Mouse (Mus musculus) hindbrain, embryonic 16.5 days (tissue): ENCODE results near the gene Ankrd6. TPM values are rescaled to one million over a fixed set of nuclear protein-coding genes. Genes with fewer than 3 reads are reported as not detected.

Experiments
- ATAC-seq: fragments of 200-750 bp; cut with Nextera tagmentation; 2 replicates; pipeline ENCODE4 v1.8.0; 2017; ENCODE audit warnings: moderate TSS enrichment, moderate library complexity
- H3K27ac ChIP-seq: fragments of 300-500 bp; sonication (generic); 2 replicates; pipeline ENCODE4 v1.5.1; 2014; ENCODE audit warnings: low read depth, mild to moderate bottlenecking, control low read depth, low read length, moderate library complexity
- H3K27me3 ChIP-seq: fragments of 300-500 bp; sonication (generic); replicated peaks from 2 replicates; pipeline ENCODE4 v1.6.1; 2014; ENCODE audit warnings: low read length; ENCODE audit not compliant: control insufficient read depth, insufficient read depth
- H3K36me3 ChIP-seq: fragments of 300-500 bp; sonication (generic); 2 replicates; pipeline ENCODE4 v1.6.1; 2014; ENCODE audit warnings: mild to moderate bottlenecking, low read length, moderate library complexity, mixed read lengths; ENCODE audit not compliant: control insufficient read depth, insufficient read depth
- H3K4me1 ChIP-seq: fragments of 300-500 bp; sonication (generic); 2 replicates; pipeline ENCODE4 v1.6.1; 2014; ENCODE audit warnings: low read depth, low read length; ENCODE audit not compliant: control insufficient read depth, insufficient read depth
- H3K4me2 ChIP-seq: fragments of 300-500 bp; sonication (generic); 2 replicates; pipeline ENCODE4 v1.6.1; 2014; ENCODE audit warnings: mild to moderate bottlenecking, low read length, control low read depth, moderate library complexity
- H3K4me3 ChIP-seq: fragments of 300-500 bp; sonication (generic); 2 replicates; pipeline ENCODE4 v1.5.1; 2014; ENCODE audit warnings: mild to moderate bottlenecking, low read length, control low read depth, moderate library complexity
- H3K9ac ChIP-seq: fragments of 300-500 bp; sonication (generic); 2 replicates; pipeline ENCODE4 v1.6.1; 2014; ENCODE audit warnings: low read depth, mild to moderate bottlenecking, control low read depth, low read length, moderate library complexity
- H3K9me3 ChIP-seq: fragments of 300-500 bp; sonication (generic); 2 replicates; pipeline ENCODE4 v1.6.1; 2014; ENCODE audit warnings: mild to moderate bottlenecking, low read length, moderate library complexity; ENCODE audit not compliant: control insufficient read depth
- WGBS: fragments of 180-500 bp; shearing (Covaris S2); extraction: QIAGEN DNeasy Blood & Tissue Kit; methylation state at CpG from one replicate; pipeline ENCODE4 v1.1.7; 2014; 5-methylcytosine and 5-hydroxymethylcytosine counted together
- polyA plus RNA-seq: library from polyadenylated mRNA; unstranded; fragments of >200 nt; fragmentation: Nextera tagmentation; extraction: Ambion mirVana; gene quantifications from 2 replicates; pipeline ENCODE4 v1.2.1, GENCODE M21; 2015

The Ankrd6 gene
- polyA plus RNA-seq, 1 experiment from 2014 or later, result 22.2 TPM

DNA sequence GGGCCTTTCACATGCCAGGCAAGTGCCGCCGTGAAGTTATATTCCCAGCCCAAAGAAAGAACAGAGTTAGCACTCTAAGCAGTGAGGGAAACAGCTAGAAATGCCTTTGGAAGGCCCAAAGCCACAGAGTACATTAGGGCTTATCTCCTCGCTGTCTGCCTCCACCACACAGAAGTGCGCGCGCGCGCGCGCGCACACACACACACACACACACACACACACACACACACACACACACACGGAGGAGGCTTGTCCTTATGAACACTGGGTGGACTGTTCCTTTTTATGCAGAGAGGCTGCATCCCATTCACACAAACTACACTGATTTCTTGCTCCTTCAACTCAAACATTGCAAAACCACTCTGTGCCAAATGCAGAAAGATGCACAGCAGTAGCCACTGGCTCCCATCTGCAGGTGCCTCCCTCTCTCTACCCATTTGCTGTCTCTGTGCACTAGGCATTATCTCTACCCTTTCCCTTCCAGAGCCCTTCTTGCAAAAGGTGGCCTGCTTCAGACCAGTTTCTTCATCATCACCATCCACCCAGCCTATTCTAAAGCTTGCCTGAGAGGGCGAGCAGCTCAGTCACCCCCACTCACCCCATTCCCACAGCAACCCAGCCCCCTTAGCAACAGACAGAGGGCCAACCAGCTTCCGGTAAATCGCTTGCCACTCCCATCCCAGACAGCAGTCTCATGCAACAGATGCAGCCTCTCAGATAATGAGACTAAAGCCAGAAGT is 88.5 kb downstream of the Ankrd6 start:
- H3K4me3 ChIP-seq, result peak overlapping the region; percentile 48; the same call in 1 of the 2 replicates
- H3K36me3 ChIP-seq, result no peaks in the 10 kb centered on the region
- H3K9ac ChIP-seq, result peak overlapping the region; percentile 40
- no peaks in the 10 kb centered on the region for H3K9me3 ChIP-seq
- 66% methylated on average over 15 of the region's 15 CpGs for WGBS
- no peaks in the 10 kb centered on the region for H3K27me3 ChIP-seq
- H3K27ac ChIP-seq, result peak overlapping the region; percentile 36; the same call in 1 of the 2 replicates
- peak overlapping the region; percentile 70 for H3K4me2 ChIP-seq
- peak; percentile 57 for ATAC-seq
- H3K4me1 ChIP-seq, result peaks cover 47% of the 10 kb centered on the region

DNA sequence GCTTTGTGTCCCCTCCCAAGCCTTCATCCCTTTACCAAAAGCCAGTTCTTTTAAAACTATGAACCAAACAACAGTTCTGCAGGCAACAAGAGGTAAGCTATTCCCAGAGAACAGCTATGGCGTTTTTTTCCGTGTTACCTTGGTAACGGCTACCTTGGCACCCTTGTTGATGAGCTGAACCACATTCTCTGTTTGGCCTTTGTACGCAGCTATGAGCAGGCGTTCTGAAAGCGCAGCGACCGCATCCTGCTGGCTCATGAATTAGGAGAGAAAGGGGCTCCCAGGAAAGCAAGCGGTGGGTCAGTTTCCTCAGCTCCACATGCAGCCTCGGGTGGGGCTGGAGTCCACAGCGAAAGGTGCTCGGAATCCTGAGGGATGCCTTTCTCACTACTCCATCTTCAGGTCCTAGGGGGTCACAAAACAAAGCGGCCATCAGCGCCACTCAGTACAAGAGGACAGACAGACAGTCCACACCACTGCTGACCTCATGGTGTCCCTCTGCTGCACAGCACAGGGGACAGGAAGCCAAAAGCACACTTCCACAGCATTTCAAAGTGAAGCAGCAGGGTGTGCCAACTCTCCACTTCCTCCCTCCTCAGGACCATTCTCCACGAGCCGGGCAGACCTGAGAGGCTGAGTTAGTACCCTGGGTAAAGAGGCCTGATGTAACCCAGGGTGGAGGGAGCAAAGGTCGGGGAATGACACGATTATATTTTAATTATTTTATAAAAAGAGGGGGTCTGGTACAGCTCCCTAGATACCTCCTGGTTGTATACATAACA is 90.3 kb downstream of the Ankrd6 start:
- peak; percentile 53 for ATAC-seq
- Histone ChIP-seq H3K27me3 (no peaks in the 10 kb centered on the region), H3K4me3 (peak overlapping the region; percentile 14; the same call in 1 of the 2 replicates), H3K27ac (peak overlapping the region; percentile 65), H3K4me2 (peak overlapping the region; percentile 50), H3K9ac (peak overlapping the region; percentile 47), H3K4me1 (peaks cover 47% of the 10 kb centered on the region), H3K9me3 (no peaks in the 10 kb centered on the region), H3K36me3 (no peaks in the 10 kb centered on the region)
- 30% methylated on average over 18 of the region's 18 CpGs for WGBS

DNA sequence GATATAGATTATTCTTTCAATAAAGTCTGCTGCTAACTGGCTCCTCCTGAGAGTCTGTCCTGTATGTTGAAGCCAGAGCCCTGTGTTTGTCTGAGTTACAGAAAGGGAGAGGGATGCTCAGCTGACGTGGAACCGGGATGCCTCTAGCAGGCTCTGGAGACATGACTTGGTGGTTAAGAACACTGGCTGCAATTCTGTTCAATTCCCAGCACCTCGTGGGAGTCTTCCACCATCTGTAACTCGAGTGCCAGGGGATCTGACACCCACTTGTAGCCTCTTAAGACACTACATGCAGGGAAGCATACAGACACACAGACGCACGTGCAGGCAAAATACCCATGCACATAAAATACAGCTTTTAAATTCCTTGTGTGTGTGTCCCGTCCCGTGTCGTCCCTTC is 95.1 kb downstream of the Ankrd6 start:
- H3K4me2 ChIP-seq, result no peak overlapping the region
- 71% methylated on average over 9 of the region's 9 CpGs for WGBS
- no peak overlapping the region for H3K4me3 ChIP-seq
- no peaks in the 10 kb centered on the region for H3K9me3 ChIP-seq
- H3K4me1 ChIP-seq, result peaks cover 14% of the 10 kb centered on the region
- H3K9ac ChIP-seq, result no peak overlapping the region
- H3K27ac ChIP-seq, result no peak overlapping the region
- ATAC-seq, result no peak
- no peaks in the 10 kb centered on the region for H3K27me3 ChIP-seq
- no peaks in the 10 kb centered on the region for H3K36me3 ChIP-seq

DNA sequence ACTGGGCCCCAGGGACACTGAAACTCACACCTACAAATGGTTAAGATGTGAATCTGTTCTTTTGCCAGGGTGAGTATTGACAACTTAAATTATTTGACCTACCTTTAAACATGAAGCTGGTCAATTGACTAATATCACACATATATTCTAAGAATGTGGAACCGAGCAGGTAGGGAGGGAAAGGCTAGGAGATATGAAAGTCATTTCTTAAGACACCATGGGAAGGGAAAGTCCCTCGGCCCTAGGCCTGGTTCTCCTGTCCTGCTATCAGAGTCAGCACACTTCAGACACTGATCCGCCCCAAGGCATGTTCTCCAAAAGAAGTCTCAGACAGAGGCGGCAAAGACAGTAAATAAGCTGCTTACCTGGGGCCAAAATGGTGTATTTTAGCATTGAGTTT is 95.7 kb downstream of the Ankrd6 start:
- Histone ChIP-seq H3K9me3 (no peaks in the 10 kb centered on the region), H3K27me3 (no peaks in the 10 kb centered on the region), H3K36me3 (no peaks in the 10 kb centered on the region), H3K9ac (no peak overlapping the region), H3K4me3 (no peak overlapping the region), H3K4me2 (no peak overlapping the region), H3K4me1 (peaks cover 8% of the 10 kb centered on the region), H3K27ac (no peak overlapping the region)
- no peak for ATAC-seq
- 90% methylated on average over 4 of the region's 4 CpGs for WGBS

DNA sequence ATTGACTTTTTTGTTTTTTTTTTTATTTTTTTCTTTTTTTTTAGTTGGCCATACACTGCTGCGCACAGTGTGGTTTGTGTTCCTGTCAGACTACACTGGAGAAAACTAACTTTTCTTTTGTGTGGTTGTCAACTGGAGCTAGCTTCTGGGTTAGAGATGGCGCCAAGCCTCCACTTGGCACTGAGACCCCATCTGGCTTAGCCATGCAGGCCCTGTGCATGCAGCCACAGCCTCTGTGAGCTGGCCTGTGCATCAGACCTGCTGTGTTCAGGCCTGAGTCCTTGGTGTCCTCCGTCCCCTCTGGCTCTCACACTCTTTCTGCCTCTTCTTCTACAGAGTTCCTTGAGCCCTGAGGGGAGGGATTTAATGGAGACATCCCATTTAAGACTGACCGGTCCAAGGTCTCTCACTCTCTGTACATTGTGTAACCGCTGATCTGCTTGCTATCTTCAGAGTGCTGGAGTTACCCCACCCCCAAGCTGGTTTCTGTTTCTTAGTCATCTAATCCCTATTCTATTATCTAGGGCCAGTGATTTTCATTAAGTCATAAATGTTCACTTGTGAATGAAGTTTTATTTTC is 96.9 kb downstream of the Ankrd6 start:
- Histone ChIP-seq H3K36me3 (no peaks in the 10 kb centered on the region), H3K4me3 (no peak overlapping the region), H3K9me3 (no peaks in the 10 kb centered on the region), H3K4me1 (peaks cover 4% of the 10 kb centered on the region), H3K27ac (no peak overlapping the region), H3K4me2 (no peak overlapping the region), H3K9ac (no peak overlapping the region), H3K27me3 (no peaks in the 10 kb centered on the region)
- WGBS, result 73% methylated on average over 5 of the region's 5 CpGs
- peak; percentile 79 for ATAC-seq

DNA sequence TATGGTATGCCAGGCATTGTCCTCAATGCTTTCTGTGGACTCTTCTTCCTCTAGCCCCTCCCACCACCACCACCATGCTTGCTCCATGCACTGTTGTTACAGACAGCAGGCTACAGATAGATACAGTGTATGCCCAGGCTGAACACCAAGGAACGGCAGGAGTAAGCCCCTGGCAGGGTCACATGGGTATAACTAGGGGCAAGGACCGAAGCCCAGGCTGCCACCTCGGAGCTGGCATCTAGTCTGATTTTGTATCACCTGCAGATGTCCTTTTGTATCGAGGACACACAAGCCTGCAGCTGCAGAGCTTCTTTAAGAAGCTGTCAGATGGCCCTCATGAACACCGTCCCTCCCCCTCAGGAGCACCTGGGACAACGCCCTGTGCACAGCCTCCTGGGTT is 97.8 kb downstream of the Ankrd6 start:
- Histone ChIP-seq H3K9me3 (no peaks in the 10 kb centered on the region), H3K9ac (0 out of 2 replicates have a peak overlapping the region, but pooled peaks have one; percentile 5), H3K27ac (no peak overlapping the region), H3K4me2 (no peak overlapping the region), H3K4me3 (no peak overlapping the region), H3K4me1 (peaks cover 4% of the 10 kb centered on the region), H3K27me3 (no peaks in the 10 kb centered on the region), H3K36me3 (no peaks in the 10 kb centered on the region)
- peak; percentile 41; the same call in 1 of the 2 replicates for ATAC-seq
- 70% methylated on average over 6 of the region's 6 CpGs for WGBS

DNA sequence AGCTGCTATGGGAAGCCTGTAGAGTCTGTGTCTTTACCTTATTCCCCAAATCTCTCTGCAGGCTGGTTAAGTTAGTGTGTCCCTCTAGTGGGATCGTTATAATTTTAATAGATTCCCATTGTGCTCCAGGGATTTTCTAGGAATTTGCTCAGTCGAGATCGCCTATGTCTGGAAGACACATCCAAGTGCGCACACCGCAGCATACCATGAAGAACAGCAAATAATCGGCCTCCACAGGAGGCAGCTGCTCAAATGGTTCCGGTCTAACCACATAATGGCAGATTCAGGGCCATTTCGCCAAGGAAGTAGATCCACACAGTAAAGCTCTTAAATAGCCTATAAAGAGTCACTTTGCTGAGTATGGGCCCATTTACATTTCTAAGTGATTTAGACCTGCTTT is 98.3 kb downstream of the Ankrd6 start:
- ATAC-seq, result no peak
- no peak overlapping the region for H3K4me2 ChIP-seq

DNA sequence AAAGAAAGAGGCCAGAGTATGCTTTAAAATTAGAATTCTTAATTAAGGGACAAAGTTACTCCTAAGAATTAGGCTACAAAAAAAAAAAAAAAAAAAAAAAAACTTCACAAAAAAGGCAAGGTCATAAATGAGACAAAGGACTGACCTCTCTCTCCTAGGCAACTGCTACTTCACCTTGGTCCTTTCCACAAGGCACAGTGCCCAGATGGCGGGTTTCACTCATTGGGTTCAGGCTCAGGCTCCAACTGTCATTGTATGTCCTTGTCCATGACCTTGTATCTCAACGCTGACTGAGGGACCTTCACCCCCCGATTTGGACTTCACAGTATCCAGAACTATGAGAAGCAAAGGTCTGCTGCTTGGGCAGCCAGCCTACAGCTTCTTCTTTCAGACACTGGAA is 112.2 kb downstream of the Ankrd6 start:
- H3K36me3 ChIP-seq, result no peaks in the 10 kb centered on the region
- H3K4me2 ChIP-seq, result no peak overlapping the region
- no peaks in the 10 kb centered on the region for H3K27me3 ChIP-seq
- no peak overlapping the region for H3K27ac ChIP-seq
- no peak overlapping the region for H3K9ac ChIP-seq
- peaks cover 3% of the 10 kb centered on the region; the same call in 1 of the 2 replicates for H3K4me1 ChIP-seq
- WGBS, result 53% methylated on average over 3 of the region's 3 CpGs
- H3K9me3 ChIP-seq, result no peaks in the 10 kb centered on the region
- no peak overlapping the region for H3K4me3 ChIP-seq
- no peak for ATAC-seq

More for the DNA sequence above, 98.3 kb downstream of the Ankrd6 start:
- 59% methylated on average over 8 of the region's 8 CpGs for WGBS
- H3K27ac ChIP-seq, result no peak overlapping the region
- no peak overlapping the region for H3K9ac ChIP-seq
- no peaks in the 10 kb centered on the region for H3K36me3 ChIP-seq
- H3K4me1 ChIP-seq, result peaks cover 4% of the 10 kb centered on the region
- no peaks in the 10 kb centered on the region for H3K9me3 ChIP-seq
- H3K27me3 ChIP-seq, result no peaks in the 10 kb centered on the region
- H3K4me3 ChIP-seq, result no peak overlapping the region

DNA sequence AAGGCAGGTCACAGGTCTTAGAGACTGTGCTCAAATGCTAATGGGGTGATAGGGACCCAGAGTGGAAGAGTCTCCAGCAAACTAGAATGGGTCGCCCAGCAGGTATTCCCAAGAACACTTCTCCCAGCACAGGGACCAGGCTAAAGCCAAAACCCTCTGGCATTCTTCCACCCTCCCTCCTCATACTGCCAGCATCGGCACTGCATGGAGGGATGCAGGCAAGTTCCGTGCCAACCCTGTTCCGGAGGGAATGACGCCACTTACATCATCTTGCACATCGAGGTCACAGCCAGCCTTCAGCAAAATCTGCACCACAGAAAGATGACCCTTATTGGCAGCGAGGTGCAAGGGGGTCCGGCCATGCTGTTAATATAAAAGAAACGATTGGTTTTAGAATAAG is 114.6 kb downstream of the Ankrd6 start:
- 0 out of 2 replicates have a peak, but pooled peaks have one; percentile 21 for ATAC-seq
- H3K27ac ChIP-seq, result no peak overlapping the region
- H3K4me3 ChIP-seq, result no peak overlapping the region
- H3K36me3 ChIP-seq, result no peaks in the 10 kb centered on the region
- no peaks in the 10 kb centered on the region for H3K27me3 ChIP-seq
- H3K9me3 ChIP-seq, result no peaks in the 10 kb centered on the region
- WGBS, result 74% methylated on average over 9 of the region's 9 CpGs
- H3K9ac ChIP-seq, result no peak overlapping the region
- H3K4me2 ChIP-seq, result no peak overlapping the region
- H3K4me1 ChIP-seq, result peaks cover 3% of the 10 kb centered on the region; the same call in 1 of the 2 replicates
